Mouse (Mus musculus): ENCODE measurements at regions not wholly inside any gene's neighbourhood (a gene's known extent, or its start where the extent isn't known, plus 50 kb on each side); places are given as distances from the start of the nearest gene placed in this dataset.

DNA sequence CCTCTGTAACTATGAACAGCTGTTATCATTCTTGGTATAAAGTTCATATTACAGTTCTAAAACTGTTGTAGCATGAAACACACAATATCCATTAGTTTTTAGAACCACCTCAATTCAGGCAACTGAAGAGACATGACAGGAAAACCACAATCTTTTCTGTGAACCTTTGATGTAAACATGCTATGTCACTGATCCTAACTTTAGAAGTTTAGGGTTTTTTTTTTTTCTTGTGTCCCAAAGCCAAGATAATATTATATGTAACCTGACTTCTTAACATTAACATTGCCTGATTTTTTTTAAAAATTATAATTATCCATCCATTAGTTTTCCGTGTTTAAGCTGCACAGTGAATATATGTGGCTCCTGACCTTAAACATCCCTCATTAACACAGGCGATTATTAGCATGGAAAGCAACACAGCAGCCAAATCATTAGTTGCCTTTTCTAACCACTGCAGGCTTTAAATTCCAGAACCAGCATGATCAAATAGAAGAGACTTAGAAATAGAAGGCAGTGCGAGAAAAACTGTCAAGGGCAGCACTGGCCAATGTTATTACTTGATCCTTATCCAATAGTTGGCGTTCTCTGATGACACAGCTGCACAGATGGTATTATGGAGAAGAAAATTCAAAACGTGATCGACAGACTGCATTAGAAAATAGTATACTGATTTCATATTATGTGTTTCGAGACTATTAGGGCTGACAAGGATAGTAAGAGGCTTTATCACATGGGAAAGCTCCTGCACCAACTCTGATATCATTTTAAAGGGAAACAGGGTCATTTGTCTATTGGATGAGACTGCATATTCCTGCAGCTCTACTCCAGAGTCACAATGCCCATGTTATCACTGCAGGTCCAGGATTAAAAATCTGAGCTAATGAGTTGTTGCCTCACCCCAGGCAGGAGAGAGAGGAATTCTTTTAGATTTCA, 321.7 kb upstream of the Clec14a start:
- TF ChIP-seq SIN3A (IDR thresholded peaks at IDR 0.05; ENCODE audit: low read length) = no peak
- TF ChIP-seq ETS1 (conservative IDR thresholded peaks at IDR 0.05; ENCODE audit: low read depth, low read length) = no peak
- TF ChIP-seq CHD1 (IDR thresholded peaks at IDR 0.05; ENCODE audit: low read depth, low read length) = no peak
- TF ChIP-seq CHD2 (IDR thresholded peaks at IDR 0.05; ENCODE audit: low read length) = no peak
- TF ChIP-seq MEF2A (IDR thresholded peaks at IDR 0.05; ENCODE audit: borderline replicate concordance, low read depth, low read length) = no peak
- no peak for TF ChIP-seq MAX (IDR thresholded peaks at IDR 0.05; ENCODE audit: low read length)
- no peak for TF ChIP-seq EP300 (IDR thresholded peaks at IDR 0.05; ENCODE audit: low read length)
- TF ChIP-seq CTCF (conservative IDR thresholded peaks at IDR 0.05 in 1 of 2, IDR thresholded peaks at IDR 0.05 in 1 of 2; ENCODE audit: low read depth in 2 of 2, low read length in 2 of 2) = no peak
- TF ChIP-seq IRF4 (IDR thresholded peaks at IDR 0.05; ENCODE audit: low read depth, low read length) = no peak
- no peak for TF ChIP-seq JUND (conservative IDR thresholded peaks at IDR 0.05; ENCODE audit: low read depth, low read length)
